Mouse (Mus musculus): Measurements from ENCODE around the gene Bag6. TPM values are rescaled to one million over a fixed set of nuclear protein-coding genes. Genes with fewer than 3 reads are reported as not detected.

Bag6 gene
- polyA plus RNA-seq, 1 experiment from 2014 or later: 46.4 TPM

- ATAC-seq: no peak
- H3K27ac ChIP-seq: no peak overlapping the region
- peaks cover 49% of the 10 kb centered on the region for H3K36me3 ChIP-seq
These were observed 33.8 kb upstream of the Bag6 start for GRCm38 (mm10) chr17:35101161-35101560.

DNA sequence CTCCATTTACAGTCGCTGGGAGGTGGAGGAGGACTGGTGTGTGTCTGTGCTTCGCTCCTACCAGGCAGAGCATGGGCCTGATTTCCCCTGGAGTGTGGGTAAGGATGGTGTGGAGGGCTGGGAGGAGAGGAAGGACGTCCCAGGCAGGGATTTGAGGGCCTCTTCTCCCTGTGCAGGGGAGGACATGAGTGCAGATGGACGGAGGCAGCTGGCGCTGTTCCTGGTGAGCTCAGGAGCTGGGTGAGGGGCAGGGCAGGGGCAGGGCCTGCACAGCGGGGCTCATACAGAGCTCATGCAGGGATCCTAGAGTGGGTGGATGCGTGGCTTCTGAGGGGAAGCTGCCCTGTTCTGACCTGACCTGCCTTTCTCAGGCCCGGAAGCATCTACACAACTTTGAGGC, 32.7 kb upstream of the Bag6 start:
- H3K4me2 ChIP-seq (replicated peaks): no peak overlapping the region
- no peak overlapping the region for H3K4me3 ChIP-seq (replicated peaks)
- peaks cover 35% of the 10 kb centered on the region for H3K4me1 ChIP-seq (replicated peaks)
- no peak for ATAC-seq
- H3K27ac ChIP-seq: peak overlapping the region; percentile 73; the same call in 1 of the 2 replicates
- 71% methylated on average over 8 of the region's 8 CpGs for WGBS
- H3K9ac ChIP-seq: 0 out of 2 replicates have a peak overlapping the region, but pooled peaks have one; percentile 1
- no peaks in the 10 kb centered on the region for H3K9me3 ChIP-seq
- H3K36me3 ChIP-seq: peaks cover 37% of the 10 kb centered on the region
- no peaks in the 10 kb centered on the region for H3K27me3 ChIP-seq (replicated peaks)

More at GRCm38 (mm10) chr17:35101161-35101560, 33.8 kb upstream of the Bag6 start:
- Histone ChIP-seq H3K4me1 (replicated peaks) (peaks cover 34% of the 10 kb centered on the region), H3K4me2 (replicated peaks) (no peak overlapping the region), H3K4me3 (replicated peaks) (no peak overlapping the region), H3K9me3 (no peaks in the 10 kb centered on the region), H3K9ac (no peak overlapping the region), H3K27me3 (replicated peaks) (no peaks in the 10 kb centered on the region)
- 86% methylated on average over 11 of the region's 11 CpGs for WGBS

DNA sequence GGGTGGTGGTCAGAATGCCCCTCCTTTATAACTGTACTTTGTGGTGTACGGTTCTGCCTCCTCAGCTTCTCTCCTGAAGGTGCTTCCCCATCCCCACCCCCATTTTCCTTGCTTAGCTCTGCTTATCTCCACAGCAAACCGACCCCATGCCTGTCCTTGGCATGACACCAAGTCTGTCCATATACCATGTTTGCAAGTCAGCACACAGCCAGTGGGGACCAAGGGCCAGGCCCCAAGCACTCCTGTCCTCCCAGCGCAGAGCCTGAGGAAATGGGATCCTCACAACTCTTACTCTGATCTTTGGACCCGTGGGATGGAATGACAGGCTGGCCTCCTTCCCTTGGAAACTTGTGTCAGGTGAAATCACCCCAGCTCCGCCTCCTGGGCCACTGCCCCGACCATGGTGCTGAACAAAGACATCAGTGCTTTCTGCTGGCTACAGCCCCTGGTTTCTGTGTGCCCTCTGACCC, 31.7 kb upstream of the Bag6 start:
- no peak overlapping the region for H3K4me3 ChIP-seq (replicated peaks)
- no peaks in the 10 kb centered on the region for H3K9me3 ChIP-seq
- H3K27me3 ChIP-seq (replicated peaks): no peaks in the 10 kb centered on the region
- H3K4me2 ChIP-seq (replicated peaks): 0 out of 2 replicates have a peak overlapping the region, but pooled peaks have one; percentile 9
- H3K27ac ChIP-seq: peak overlapping the region; percentile 73
- peaks cover 32% of the 10 kb centered on the region for H3K36me3 ChIP-seq
- peak overlapping the region; percentile 8; the same call in 1 of the 2 replicates for H3K9ac ChIP-seq
- peaks cover 35% of the 10 kb centered on the region for H3K4me1 ChIP-seq (replicated peaks)
- 46% methylated on average over 6 of the region's 6 CpGs for WGBS
- peak; percentile 75 for ATAC-seq

DNA sequence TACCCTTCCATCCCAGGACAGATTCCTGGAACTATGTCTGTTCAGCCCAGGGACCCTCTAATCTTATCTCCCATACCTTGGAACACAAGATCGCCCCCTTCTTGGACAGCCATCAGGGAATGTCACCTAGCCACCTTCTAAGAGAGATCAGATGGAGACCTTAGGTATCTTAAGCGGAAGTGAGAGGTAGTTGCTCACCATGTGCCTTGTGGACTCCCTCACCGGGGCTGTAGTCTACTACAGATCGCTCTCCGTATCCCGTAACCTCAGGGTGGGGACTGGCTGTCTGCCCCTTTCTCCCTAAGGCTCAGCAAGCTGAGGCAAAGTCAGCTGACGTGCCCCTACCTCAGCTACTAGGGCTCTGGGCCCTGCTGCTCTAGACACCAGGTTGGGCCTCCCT, 30.9 kb upstream of the Bag6 start:
- no peaks in the 10 kb centered on the region for H3K9me3 ChIP-seq
- no peak for ATAC-seq
- no peaks in the 10 kb centered on the region for H3K27me3 ChIP-seq (replicated peaks)
- no peak overlapping the region for H3K9ac ChIP-seq
- H3K4me3 ChIP-seq (replicated peaks): no peak overlapping the region
- peaks cover 26% of the 10 kb centered on the region for H3K36me3 ChIP-seq
- 88% methylated on average over 7 of the region's 7 CpGs for WGBS
- peaks cover 34% of the 10 kb centered on the region for H3K4me1 ChIP-seq (replicated peaks)
- no peak overlapping the region for H3K4me2 ChIP-seq (replicated peaks)
- H3K27ac ChIP-seq: peak overlapping the region; percentile 64; the same call in 1 of the 2 replicates

GRCm38 (mm10) chr17:35104754-35105153, 30.2 kb upstream of the Bag6 start:
- ATAC-seq: no peak
- H3K9ac ChIP-seq: no peak overlapping the region
- WGBS: 71% methylated on average over 6 of the region's 6 CpGs

GRCm38 (mm10) chr17:35105740-35106389, 29.1 kb upstream of the Bag6 start:
- H3K27me3 ChIP-seq (replicated peaks): no peaks in the 10 kb centered on the region
- no peaks in the 10 kb centered on the region for H3K9me3 ChIP-seq
- no peak overlapping the region for H3K4me3 ChIP-seq (replicated peaks)
- H3K9ac ChIP-seq: no peak overlapping the region
- peaks cover 24% of the 10 kb centered on the region for H3K4me1 ChIP-seq (replicated peaks)
- ATAC-seq: no peak
- no peak overlapping the region for H3K27ac ChIP-seq
- WGBS: 29% methylated on average over 13 of the region's 13 CpGs
- peaks cover 14% of the 10 kb centered on the region for H3K36me3 ChIP-seq
- 0 out of 2 replicates have a peak overlapping the region, but pooled peaks have one; percentile 12 for H3K4me2 ChIP-seq (replicated peaks)

More at GRCm38 (mm10) chr17:35104754-35105153, 30.2 kb upstream of the Bag6 start:
- no peak overlapping the region for H3K27ac ChIP-seq
- H3K27me3 ChIP-seq (replicated peaks): no peaks in the 10 kb centered on the region
- peaks cover 29% of the 10 kb centered on the region for H3K4me1 ChIP-seq (replicated peaks)
- no peak overlapping the region for H3K4me3 ChIP-seq (replicated peaks)
- H3K36me3 ChIP-seq: peaks cover 20% of the 10 kb centered on the region
- H3K4me2 ChIP-seq (replicated peaks): no peak overlapping the region
- H3K9me3 ChIP-seq: no peaks in the 10 kb centered on the region

- no peaks in the 10 kb centered on the region for H3K9me3 ChIP-seq
- WGBS: 65% methylated on average over 3 of the region's 3 CpGs
- no peak overlapping the region for H3K4me3 ChIP-seq (replicated peaks)
- H3K4me1 ChIP-seq (replicated peaks): peaks cover 22% of the 10 kb centered on the region
- H3K27ac ChIP-seq: no peak overlapping the region
- no peak overlapping the region for H3K9ac ChIP-seq
- H3K27me3 ChIP-seq (replicated peaks): no peaks in the 10 kb centered on the region
- H3K4me2 ChIP-seq (replicated peaks): no peak overlapping the region
- no peak for ATAC-seq
- H3K36me3 ChIP-seq: peaks cover 7% of the 10 kb centered on the region
These were observed 28.5 kb upstream of the Bag6 start for GRCm38 (mm10) chr17:35106522-35106921.

GRCm38 (mm10) chr17:35108097-35108496, 26.9 kb upstream of the Bag6 start, which contains the start of gene Ly6g5c:
TSS of gene Ly6g5c (plus strand) at chr17:35108279.
- peaks cover 11% of the 10 kb centered on the region; the same call in 1 of the 2 replicates for H3K4me1 ChIP-seq (replicated peaks)
- H3K36me3 ChIP-seq: no peaks in the 10 kb centered on the region
- no peaks in the 10 kb centered on the region for H3K9me3 ChIP-seq
- no peak for ATAC-seq
- no peaks in the 10 kb centered on the region for H3K27me3 ChIP-seq (replicated peaks)
- H3K4me3 ChIP-seq (replicated peaks): no peak within 1 kb of the TSS
- H3K27ac ChIP-seq: no peak within 1 kb of the TSS
- H3K9ac ChIP-seq: no peak within 1 kb of the TSS
- 82% methylated on average over 6 of the region's 6 CpGs for WGBS
- no peak within 1 kb of the TSS for H3K4me2 ChIP-seq (replicated peaks)

DNA sequence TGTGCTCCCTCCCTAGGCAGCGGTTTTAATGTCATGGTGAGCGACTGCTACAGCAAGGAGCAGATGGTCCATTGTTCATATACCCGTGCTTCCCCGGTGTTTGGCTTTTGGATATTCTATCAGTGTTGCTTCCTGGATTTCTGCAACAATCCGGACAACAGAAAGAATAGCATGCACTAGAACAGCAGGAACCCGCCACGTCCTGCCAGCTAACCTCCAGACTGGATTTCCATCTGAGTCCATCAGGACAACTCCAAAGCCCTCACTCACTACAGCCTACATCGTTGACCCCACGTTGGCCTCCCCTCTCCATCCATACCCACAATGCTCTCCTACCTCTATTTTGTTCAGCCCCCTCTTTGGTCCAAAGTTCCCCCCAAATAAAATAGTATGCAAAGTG, 23.2 kb upstream of the Bag6 start:
- 82% methylated on average over 9 of the region's 9 CpGs for WGBS
- H3K4me2 ChIP-seq (replicated peaks): no peak overlapping the region
- no peaks in the 10 kb centered on the region for H3K27me3 ChIP-seq (replicated peaks)
- H3K9ac ChIP-seq: no peak overlapping the region
- peaks cover 15% of the 10 kb centered on the region; the same call in 1 of the 2 replicates for H3K36me3 ChIP-seq
- H3K27ac ChIP-seq: no peak overlapping the region
- H3K4me1 ChIP-seq (replicated peaks): no peaks in the 10 kb centered on the region
- H3K9me3 ChIP-seq: no peaks in the 10 kb centered on the region
- H3K4me3 ChIP-seq (replicated peaks): no peak overlapping the region
- no peak for ATAC-seq

DNA sequence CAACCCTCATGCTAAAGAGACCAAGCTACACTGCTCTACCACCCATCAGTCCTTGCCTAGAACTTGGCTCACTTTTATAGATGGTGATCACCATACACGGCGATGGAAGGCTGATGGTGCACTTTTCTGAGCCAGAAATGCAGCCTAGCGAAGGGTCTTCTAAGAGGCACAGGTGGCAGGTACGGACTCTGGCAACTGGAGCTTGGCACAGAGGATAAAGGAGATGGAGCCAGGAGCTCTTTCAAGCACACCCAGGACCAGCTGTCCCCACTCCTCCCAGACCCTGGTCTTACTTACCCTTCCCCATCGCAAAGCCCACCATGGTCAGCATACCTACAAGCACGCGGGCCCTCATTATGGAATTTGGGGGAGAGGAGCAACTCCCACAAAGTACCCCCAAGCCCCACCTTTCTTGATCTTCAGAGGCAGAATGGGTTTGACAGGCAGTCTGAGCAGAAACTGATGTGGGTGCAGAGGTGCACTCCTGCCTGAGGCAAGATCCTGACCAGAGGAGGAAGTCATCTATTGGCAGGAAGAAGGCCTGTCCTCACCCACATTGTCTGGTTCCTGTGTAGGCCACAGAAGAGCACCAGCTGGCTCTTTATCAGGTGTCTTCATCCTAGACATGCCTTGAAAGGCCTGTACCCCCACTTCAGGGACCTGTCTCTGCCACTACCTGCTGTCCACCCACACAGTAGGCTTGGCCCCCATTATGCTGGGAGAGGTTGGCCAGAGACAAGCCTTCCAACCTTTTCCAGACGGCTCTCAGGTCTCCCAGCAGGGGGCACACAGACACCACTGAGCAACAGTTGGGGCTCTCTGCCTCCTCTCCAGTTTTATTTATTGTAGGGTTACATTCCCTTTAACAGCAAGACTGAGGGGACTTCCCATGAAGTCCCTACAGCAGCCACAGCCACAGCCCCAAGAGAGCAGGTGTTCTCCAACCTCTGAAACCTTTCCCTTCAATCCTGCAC, 19.6 kb upstream of the Bag6 start, which contains the start of gene Ly6g5b:
TSS of gene Ly6g5b (minus strand) at position 383 of the 974 bp plus-strand sequence.
- 87% methylated on average over 8 of the region's 8 CpGs for WGBS
- peaks cover 33% of the 10 kb centered on the region for H3K36me3 ChIP-seq
- ATAC-seq: no peak

GRCm38 (mm10) chr17:35120745-35121142, 14.2 kb upstream of the Bag6 start:
- no peak; the same call in 1 of the 2 replicates for ATAC-seq
- Histone ChIP-seq H3K27ac (peak overlapping the region; percentile 64), H3K4me1 (replicated peaks) (peaks cover 21% of the 10 kb centered on the region), H3K9ac (peak overlapping the region; percentile 84), H3K4me3 (replicated peaks) (peak overlapping the region; percentile 68), H3K4me2 (replicated peaks) (peak overlapping the region; percentile 94), H3K27me3 (replicated peaks) (no peaks in the 10 kb centered on the region), H3K36me3 (peaks cover 24% of the 10 kb centered on the region), H3K9me3 (no peaks in the 10 kb centered on the region)
- WGBS: 0% methylated on average over 33 of the region's 33 CpGs

More for the DNA sequence above, 19.6 kb upstream of the Bag6 start, which contains the start of gene Ly6g5b:
- no peaks in the 10 kb centered on the region for H3K9me3 ChIP-seq
- no peak within 1 kb of the TSS for H3K9ac ChIP-seq
- H3K27me3 ChIP-seq (replicated peaks): no peaks in the 10 kb centered on the region
- H3K4me2 ChIP-seq (replicated peaks): no peak within 1 kb of the TSS
- H3K27ac ChIP-seq: no peak within 1 kb of the TSS
- H3K4me1 ChIP-seq (replicated peaks): peaks cover 8% of the 10 kb centered on the region
- H3K4me3 ChIP-seq (replicated peaks): no peak within 1 kb of the TSS
